Mouse (Mus musculus): ENCODE data around the gene Rbks. TPM values are rescaled to one million over a fixed set of nuclear protein-coding genes. Genes with fewer than 3 reads are reported as not detected.

Gene Rbks
- total RNA-seq, 2 experiments from 2014 or later, result 29.3 to 34.6 TPM

DNA sequence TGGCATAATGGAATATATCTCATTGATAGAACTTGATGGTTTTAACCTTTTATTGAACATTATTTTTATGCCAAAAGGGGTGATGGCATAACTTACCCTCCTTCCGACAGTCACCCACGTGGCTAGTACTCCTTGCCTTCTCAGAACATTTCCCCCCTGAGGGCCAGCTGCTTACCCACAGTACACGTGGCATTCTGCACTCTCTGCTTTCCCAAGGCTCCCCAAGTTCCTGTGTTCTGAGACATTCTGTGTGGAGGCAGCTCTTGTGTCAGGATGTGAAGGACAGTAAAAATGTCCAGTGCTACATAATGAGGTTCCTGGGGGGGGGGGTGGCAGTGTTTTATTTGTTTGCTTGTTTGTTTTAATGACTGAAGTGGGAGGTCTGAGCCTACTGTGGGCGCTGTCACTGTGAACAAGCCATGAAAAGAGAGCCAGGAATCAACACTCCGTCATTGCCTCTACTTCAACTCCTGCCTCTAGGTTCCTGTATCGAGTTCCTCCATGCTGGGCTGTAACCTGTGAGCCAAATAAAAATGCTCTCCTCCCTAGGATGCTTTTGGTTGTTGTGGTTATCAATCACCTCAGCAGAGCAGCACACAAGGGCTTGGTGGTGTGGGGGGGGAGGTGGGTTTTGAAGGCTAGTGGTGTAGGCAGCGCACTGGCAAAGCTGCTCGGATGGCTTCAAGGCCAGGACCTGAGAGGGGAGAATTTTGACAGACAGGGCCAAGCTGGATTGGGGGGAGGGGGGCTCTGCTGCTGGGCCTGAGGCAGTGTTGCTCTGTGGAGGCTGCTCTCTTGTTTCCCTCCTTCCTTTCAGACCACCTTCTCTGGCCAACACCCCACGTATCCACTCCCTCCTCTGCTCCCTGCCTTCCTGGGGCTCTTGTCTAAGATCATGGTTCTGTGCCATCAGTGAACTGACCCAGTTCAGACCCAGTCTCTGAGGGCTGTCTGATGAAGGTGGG lies 69.6 kb downstream of the Rbks start:
- no peak for ATAC-seq (replicated peaks; ENCODE audit: poor library complexity)

DNA sequence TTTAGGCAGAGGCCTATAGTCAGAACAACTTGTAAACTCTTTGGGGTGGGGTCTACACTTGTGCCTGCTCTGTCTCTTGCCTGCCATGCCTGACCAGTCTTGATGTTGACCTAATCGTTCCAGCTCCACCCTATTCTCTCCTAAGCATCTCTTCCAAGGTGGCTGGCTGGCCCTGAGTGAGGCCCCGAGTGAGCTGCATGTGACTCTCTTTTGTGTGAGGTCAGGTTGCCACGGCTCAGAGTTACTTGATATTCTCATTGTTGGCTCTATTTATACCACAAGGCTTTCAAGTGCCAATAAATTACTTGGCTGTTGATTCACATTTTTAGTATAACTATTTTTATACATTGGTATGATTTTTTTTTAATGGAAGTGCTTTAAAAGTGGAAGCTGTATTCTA lies 70.3 kb downstream of the Rbks start:
- ATAC-seq (replicated peaks; ENCODE audit: poor library complexity), result no peak

DNA sequence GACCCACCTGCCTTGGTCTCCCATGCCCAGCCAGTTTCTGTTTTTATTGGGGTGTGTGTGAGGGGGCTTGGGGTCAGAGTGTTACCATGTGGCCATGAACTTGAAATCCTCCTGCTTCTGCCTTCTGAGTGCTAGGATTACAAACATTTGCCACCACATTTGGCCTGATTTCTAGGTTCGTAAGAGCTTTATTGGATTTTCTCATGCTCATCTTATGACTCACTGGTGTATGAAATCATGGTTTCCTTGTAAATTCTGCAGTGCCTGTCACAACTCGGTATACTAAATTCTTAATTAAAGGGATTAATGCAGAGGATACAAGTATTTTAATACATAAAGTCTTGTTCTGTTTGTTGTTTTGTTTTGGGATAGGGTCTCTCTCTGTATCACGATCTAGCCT lies 77.1 kb downstream of the Rbks start:
- ATAC-seq (replicated peaks; ENCODE audit: poor library complexity), result no peak

DNA sequence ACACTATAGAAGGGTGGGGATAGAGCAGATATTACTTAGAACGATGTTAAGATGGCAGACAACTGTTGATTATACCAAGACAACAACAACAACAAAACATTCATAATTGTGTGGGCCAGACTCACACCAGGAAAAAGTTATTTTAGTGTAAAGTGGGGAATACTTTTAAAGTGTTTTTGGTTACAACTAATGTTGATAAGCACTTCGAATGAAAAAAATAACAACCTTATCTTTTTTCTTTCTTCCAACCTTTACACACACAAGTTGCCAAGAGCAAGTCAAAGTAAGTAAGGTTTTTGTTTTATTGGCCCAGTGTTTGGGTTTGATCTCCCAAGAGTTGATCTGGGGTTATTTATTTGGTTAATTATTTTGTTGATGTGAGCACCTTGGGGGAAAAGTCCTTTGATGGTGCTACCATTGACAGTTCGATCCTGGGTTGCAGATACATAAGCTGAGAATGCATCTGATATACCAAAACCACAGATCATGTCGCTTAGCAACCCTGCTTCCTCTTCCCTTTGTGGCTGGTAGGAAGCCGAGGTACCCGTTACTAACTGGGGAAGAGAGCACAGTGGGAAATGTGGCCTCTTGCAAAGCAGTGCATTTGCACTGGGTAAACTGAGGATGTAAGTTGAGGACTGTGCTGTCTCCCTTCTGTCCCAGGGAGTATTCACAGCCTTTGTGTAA lies 82.9 kb downstream of the Rbks start:
- peak; percentile 60 for ATAC-seq (replicated peaks; ENCODE audit: poor library complexity)

DNA sequence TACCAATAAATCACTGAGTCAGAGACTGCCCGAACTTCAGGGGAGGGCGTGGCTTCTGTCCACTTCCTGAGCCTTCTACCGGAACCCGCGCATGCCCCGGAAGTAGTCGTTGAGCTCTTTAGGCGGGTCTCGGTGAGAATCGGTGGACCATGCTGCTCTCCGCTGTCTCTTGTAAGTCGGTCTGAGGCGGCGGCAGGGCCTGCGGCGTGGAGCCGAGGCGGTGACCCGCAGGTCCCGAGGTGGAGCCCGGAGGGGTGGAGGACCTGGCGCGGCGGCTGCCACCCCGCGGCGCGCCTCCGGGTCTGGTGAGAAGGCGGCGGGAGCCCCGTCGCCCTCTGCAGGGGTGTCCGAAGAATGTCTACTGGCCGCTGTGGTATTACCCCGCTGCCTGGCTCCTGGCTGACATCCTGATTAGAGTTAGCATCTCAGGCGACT lies 83.6 kb downstream of the Rbks start:
- ATAC-seq (replicated peaks; ENCODE audit: poor library complexity), result peak; percentile 88

DNA sequence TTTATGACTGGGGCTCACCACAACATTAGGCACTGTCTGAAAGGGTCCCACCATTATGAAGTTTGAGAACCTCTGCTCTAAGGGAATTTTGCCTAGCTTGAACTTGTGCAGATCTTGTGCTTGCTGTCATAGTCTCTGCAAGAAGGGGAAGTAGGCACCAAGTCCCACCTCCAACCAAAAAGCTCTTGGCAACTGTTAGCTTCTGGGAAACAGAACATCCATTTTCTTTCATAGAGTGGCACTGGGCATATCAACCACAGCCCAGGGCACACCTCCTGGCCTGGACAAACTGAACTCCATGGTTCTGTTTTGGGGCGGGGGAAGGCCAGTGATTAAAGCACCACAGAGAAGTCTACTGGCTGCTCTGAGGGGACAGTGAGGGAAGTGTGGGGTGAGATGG lies 86.2 kb downstream of the Rbks start:
- peak; percentile 26; the same call in 1 of the 2 replicates for ATAC-seq (replicated peaks; ENCODE audit: poor library complexity)

DNA sequence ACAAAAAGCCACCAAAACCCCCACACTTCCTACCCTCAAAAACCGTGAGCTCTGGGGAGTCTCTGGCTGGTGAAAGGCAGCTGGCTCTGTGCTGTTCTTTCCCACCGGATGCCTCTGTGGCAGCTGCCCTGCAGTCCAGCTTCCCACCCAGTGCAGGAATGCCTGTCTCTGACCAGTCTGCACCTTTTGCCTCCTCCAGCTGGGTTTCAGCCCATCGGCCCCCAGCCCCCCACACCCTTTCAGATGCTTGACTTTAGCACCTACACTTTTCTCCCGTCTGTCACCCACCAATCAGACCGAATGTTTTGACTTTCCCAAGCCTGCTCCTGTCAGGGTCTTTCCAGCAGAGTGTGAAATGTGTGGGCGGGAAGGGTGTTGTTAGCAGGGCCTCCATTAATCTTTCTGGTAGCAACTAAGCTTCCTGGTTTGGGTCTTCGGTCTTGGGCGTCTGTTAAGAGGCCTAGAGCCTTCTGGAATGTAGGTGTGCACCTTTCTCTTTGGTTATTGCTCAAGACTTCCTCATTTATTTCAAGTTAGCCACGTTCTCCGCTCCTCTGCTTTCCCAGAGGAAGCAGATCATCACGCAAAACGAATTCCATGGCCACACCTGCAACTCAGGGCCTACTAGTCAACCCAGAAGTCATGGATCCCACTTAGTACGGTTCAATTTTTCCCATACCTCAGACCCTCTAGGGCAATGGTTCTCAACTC lies 86.9 kb downstream of the Rbks start:
- ATAC-seq (replicated peaks; ENCODE audit: poor library complexity), result no peak

DNA sequence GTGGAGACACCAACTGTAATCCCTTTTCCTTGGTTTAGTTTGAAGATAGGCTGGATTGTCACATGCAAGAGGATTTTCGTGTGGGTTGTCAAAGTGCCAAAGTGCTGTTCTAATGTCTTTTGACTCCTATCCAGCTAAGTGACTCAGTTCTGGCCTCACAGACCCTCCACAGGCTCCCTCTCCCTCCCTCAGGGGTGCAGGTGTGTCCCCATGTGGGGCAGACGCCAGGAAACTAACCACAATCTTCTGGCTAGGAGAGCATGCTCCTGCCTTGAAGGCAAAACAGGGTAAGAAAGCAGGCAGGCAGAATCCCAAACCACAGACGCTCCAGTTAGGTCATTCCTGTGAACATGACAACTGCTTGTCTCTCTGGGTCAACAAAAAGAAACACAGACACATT lies 91.3 kb downstream of the Rbks start:
- no peak for ATAC-seq (replicated peaks; ENCODE audit: poor library complexity)

DNA sequence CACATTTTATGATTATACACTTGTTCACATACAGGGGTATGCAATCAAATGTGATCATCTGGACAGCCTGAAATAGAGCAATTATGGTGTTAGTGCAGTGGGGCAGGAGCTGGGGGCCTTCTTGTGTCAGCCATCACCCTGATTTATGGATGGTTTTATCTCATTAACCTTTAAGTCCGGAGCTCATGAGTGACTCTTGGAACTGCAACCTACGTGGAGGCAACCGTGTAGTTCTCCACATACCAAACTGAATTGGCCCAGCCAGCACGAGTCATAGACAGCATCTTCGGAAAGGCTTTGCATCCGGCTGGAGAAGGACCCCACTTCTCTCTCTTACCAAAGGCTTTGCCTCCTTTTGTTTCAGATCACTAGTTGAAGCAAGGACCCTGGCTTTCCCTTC lies 93.7 kb downstream of the Rbks start:
- no peak for ATAC-seq (replicated peaks; ENCODE audit: poor library complexity)

DNA sequence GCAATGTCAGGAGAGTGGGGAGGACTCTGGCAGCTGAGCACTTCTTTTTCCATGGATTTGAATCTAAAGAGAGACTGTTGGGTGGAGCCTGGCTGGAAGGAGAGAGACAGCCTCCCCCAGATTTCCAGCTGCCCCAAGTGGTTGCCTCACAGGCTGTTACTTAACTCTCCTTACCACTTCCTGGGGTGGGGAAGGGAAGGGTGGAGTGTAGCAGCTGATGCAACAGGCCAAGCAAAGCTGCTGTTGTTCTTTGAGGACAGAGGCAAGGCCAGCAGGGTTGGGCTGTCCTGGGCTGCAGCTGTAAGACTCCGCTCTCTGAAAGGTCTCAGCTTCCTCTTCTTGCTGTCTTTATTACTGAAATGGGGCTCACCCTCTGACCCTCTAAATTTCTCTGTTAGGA lies 95.0 kb downstream of the Rbks start:
- ATAC-seq (replicated peaks; ENCODE audit: poor library complexity), result peak; percentile 89

DNA sequence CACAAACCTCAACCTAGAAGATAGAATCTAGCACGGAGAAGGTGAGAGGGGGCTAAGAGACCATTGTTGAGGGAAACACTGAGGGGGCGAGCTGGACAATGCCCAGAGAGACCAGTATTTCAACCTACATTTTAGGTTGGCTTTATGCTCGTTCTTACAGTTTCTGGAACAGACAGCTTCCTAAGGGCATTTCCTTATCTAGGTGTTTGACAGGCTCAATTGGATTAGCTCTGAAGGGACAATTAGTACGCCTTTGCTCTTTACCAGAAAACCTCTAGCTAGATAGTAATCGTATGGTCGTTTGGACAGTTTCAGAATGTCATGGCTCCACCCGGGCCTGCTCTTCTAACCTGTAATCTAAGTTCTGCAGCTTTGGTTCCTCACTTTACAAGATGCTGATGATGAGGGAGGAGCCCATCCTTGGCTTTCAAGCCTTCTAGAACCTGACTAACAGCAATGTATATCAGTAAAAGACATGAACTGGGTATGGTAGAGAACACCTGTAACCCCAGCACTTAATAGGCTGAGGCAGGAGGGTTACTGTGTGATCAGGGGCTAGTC lies 96.2 kb downstream of the Rbks start:
- ATAC-seq (replicated peaks; ENCODE audit: poor library complexity), result no peak

DNA sequence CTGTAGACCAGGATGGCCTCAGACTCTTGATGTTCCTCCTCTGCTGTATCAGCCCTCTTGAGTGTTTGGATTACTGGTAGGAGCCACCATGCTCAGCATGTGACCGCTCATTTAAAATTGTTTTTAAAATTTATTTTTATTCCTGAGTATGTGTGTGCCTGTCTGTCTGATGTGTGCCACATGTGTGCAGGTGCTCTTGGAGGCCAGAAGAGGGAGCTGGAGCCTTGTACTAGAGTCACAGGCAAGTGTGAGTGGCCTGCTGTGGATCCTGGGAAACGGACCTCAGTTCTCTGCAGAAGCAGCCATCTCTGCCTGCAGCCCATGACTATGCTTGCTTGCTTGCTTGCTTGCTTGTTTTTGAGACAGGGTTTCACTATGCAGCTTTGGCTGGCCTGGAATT lies 98.3 kb downstream of the Rbks start:
- ATAC-seq (replicated peaks; ENCODE audit: poor library complexity), result peak; percentile 42

DNA sequence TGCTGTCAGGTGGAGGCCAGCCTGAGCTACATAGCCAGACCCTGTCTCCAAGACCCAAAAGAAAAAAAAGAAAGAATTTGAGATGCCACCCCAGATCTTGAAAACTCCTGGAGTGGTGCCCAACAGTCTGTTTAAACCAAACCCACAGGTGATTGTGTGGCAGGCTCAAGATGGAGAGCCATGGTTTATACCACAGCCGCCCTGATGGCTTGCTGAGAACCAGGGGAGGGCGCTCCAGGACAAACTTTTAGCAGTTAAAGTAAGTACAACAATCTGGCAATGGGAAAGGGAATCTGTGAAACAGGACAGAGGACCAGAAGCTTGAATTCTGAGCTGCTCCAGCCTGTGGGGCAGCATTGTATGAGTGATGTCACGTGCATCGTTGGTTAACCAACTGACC lies 98.8 kb downstream of the Rbks start:
- ATAC-seq (replicated peaks; ENCODE audit: poor library complexity), result peak; percentile 37

DNA sequence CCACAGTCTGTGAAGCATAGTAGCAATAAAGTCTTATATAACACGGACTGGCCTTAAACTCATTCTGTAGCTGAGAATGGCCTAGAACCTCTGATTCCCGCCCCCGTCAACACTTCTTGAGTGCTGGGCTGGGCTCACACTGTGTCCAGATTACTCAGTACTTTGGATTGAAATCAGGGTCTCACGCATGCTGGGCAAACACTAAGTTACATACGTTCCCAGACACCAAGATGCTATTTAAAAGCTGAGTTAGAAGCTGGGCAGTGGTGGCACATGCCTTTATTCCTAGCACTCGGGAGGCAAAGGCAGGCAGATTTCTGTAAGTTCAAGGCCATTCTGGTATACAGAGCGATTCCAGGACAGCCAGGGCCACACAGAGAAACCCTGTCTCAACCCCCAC lies 99.3 kb downstream of the Rbks start:
- no peak for ATAC-seq (replicated peaks; ENCODE audit: poor library complexity)

DNA sequence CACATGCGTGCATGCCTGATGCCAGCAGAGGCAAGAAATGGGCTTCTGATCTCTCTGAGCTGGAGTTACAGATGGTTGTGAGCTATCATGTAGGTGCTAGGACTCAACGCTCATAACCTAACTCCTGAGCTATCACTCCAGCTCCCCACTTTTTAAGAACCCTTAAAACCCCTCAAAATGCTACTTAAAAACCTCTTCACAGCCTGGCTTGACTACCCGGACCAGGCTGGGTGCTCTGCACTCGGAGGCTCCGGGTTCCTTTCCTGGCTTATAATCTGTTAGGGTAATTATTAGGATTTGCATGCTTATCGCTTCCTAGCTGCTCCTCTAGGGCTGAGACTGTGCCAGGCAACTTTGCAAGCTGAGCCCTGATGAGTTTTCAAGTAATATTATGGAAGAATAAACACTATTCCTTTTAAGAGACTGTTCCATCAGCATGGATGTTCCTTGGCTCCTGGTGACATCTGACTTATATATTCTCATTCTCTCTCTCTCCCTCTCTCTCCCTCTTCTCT lies 99.9 kb downstream of the Rbks start:
- ATAC-seq (replicated peaks; ENCODE audit: poor library complexity), result no peak

DNA sequence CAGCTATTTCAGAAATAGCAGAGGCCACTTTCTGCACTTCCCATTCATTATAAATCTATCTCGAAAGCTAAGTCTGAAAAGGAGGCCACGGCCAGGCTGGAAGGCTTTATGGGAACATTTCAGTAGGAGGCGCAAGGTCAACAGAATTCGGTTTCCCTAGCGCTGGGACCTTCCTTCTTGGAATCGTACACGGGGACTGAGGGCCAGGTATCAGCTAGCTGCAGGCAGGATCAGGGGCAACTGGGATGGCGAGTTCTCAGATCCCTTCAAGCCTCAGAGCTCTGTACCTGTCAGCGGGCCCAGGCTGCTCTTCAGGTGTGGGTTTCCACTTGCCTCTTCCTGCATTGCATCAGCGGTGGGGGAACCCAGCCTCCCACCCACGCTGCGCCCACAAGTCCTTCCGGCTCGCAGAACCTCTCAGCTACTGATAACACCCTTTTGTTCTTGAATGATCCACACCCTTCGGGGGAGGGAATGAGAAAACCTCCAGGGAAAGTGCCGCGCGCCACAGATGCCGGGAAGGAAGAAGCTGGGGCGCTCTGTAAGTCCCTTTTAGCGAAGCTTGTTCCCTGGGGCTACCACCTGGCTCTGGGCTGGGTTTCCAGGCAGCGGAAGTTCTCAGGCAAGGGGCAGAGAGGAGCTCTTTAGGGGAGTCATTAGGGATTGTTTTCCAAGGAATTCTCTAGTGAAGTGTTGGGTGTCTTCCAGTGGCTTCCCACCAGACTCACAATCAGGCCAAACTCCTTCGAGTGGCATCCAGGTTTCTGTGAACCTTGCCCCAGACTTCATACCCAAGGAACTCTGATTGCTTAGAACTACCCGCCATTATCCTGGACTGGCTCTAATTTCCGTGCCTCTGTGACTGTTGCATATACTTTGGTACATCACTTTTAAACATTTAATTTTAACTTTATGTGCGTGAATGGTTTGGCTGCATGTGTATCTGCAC lies 100.7 kb downstream of the Rbks start, which contains the start of gene Mrpl33:
TSS of gene Mrpl33 (plus strand) at position 455 of the 949 bp plus-strand sequence.
- ATAC-seq (replicated peaks; ENCODE audit: poor library complexity), result peak; percentile 72

DNA sequence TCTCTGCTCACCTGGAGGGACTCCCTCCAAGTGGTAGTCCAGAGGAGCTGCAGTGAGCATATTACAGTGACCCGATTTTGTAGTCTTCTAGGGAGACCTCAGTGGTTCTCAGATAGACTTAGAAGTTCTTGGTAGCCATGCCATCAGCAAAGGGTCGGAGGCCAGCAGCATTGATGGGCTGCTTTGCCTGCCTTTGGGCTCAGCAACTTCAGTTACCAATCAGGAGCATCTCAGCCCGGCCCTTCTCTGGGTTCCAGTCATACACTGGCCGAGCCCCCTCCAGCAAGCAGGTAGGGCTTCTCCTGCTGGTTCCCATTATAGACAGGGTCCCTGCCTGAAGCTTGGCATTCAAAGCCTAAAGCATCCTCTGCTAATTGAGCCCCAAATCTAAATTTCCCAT lies 101.6 kb downstream of the Rbks start:
- no peak for ATAC-seq (replicated peaks; ENCODE audit: poor library complexity)

DNA sequence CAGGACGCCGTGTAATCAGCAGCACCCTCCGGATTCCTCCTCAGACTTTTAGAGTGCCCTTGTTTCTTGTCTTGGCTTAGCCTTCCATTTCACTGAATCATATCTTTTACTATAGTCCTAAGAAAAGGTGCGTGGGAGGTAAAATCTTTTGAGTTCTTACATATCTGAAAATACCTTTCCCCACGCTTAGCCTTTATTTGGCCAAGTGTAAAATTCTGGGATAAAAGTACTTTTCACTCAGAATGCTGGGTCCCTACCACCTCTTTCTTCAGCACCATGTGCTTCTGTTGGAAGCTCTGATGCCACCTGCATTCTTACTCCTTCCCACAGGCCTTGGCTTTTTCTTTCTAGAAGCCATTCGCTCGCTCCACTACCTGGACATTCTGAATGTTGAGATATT lies 106.3 kb downstream of the Rbks start:
- ATAC-seq (replicated peaks; ENCODE audit: poor library complexity), result no peak

DNA sequence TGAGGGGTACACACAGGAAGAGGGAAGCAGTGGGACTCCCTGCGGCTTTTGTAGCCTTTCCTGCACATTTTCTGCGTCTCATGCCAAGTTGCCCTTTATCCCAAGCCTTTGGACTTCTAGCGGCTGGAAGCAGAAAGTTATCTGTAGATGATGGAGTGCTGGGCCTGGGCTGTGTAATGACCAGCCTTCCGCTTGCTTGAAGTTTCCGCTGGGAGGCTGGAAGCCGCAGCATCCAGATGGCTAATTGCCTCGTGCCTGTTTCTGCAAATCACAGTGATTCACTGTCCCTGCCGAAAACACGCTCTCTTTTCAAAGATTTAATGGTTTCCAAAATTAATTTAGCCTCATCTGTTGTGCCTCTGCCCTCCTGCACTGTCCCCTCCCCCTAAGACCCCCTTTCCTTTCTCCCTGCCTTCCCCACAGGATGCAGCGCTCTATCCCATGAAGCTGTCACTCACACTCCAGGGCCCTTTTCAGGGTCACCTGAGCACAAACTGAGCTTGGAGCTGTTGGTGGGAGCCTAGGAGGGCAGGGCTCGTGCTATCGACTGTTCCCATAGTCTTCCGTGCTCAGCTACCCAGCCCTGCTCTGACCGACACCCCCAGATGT lies 107.6 kb downstream of the Rbks start:
- ATAC-seq (replicated peaks; ENCODE audit: poor library complexity), result no peak
